Mouse (Mus musculus) CD8-positive naive resting alpha-beta T cell, adult 2 months (primary cell): ENCODE measurements around the gene B4galt5.
"Not testable (repeated sequence)": the region's sequence is repeated elsewhere in the genome, so short reads cannot be mapped to it uniquely, and the experiment has no call there.

Experiments used
- DNase-seq, 2 experiments: peaks; one replicate each; pipeline ENCODE4 v3.0.0; 2022; ENCODE audit warnings: low read depth in 2 of 2, low spot score in 2 of 2

B4galt5 gene

GRCm38 (mm10) chr2:167348376-167349282 is at the start of gene B4galt5:
TSS of gene B4galt5 (minus strand) at chr2:167349183.
- peak; percentile 33 to 37 for DNase-seq

GRCm38 (mm10) chr2:167396420-167396819 is 47.4 kb upstream of the B4galt5 start:
- not testable (repeated sequence) for DNase-seq

GRCm38 (mm10) chr2:167394426-167394825 is 45.4 kb upstream of the B4galt5 start:
- DNase-seq: no peak

- DNase-seq: no peak
Measured at GRCm38 (mm10) chr2:167386998-167387397, 38.0 kb upstream of the B4galt5 start.

GRCm38 (mm10) chr2:167386456-167386855 is 37.5 kb upstream of the B4galt5 start:
- no peak for DNase-seq

- no peak for DNase-seq
Measured at GRCm38 (mm10) chr2:167383666-167384083, 34.7 kb upstream of the B4galt5 start.

GRCm38 (mm10) chr2:167382389-167382788 is 33.4 kb upstream of the B4galt5 start:
- no peak for DNase-seq

- no peak for DNase-seq
Measured at GRCm38 (mm10) chr2:167381596-167381995, 32.6 kb upstream of the B4galt5 start.

GRCm38 (mm10) chr2:167380615-167381285 is 31.8 kb upstream of the B4galt5 start:
- DNase-seq: no peak

GRCm38 (mm10) chr2:167378972-167379371 is 30.0 kb upstream of the B4galt5 start:
- no peak for DNase-seq

GRCm38 (mm10) chr2:167377697-167378096 is 28.7 kb upstream of the B4galt5 start:
- no peak for DNase-seq

GRCm38 (mm10) chr2:167376160-167376564 is 27.2 kb upstream of the B4galt5 start:
- DNase-seq: no peak

GRCm38 (mm10) chr2:167375688-167376087 is 26.7 kb upstream of the B4galt5 start:
- no peak for DNase-seq

GRCm38 (mm10) chr2:167375135-167375534 is 26.2 kb upstream of the B4galt5 start:
- no peak for DNase-seq

- no peak for DNase-seq
Measured at GRCm38 (mm10) chr2:167374191-167374805, 25.3 kb upstream of the B4galt5 start.

- no peak for DNase-seq
Measured at GRCm38 (mm10) chr2:167373266-167373665, 24.3 kb upstream of the B4galt5 start.

GRCm38 (mm10) chr2:167371506-167371905 is 22.5 kb upstream of the B4galt5 start:
- DNase-seq: no peak

- DNase-seq: peak; percentile 78 to 82
Measured at GRCm38 (mm10) chr2:167368328-167368727, 19.3 kb upstream of the B4galt5 start.

GRCm38 (mm10) chr2:167367777-167368281 is 18.8 kb upstream of the B4galt5 start:
- peak; percentile 56 to 64 for DNase-seq

GRCm38 (mm10) chr2:167367325-167367724 is 18.3 kb upstream of the B4galt5 start:
- peak; percentile 26 to 49 for DNase-seq

- DNase-seq: no peak
Measured at GRCm38 (mm10) chr2:167365063-167365462, 16.1 kb upstream of the B4galt5 start.
